Mouse (Mus musculus) testis, adult 2 months (tissue): Measurements from ENCODE around the gene Mitf. TPM values are rescaled to one million over a fixed set of nuclear protein-coding genes. Genes with fewer than 3 reads are reported as not detected.

Source experiments
- H3K27ac ChIP-seq: fragments of 200-500 bp; 2 replicates; pipeline ENCODE4 v1.5.1; 2012; ENCODE audit warnings: low read depth, low read length; ENCODE audit not compliant: control insufficient read depth, insufficient read depth
- H3K27me3 ChIP-seq: fragments of 200-500 bp; 2 replicates; pipeline ENCODE4 v1.6.1; 2012; ENCODE audit warnings: mild to moderate bottlenecking, low read length, moderate library complexity; ENCODE audit not compliant: control insufficient read depth, insufficient read depth
- H3K36me3 ChIP-seq: fragments of 200-500 bp; 2 replicates; pipeline ENCODE4 v1.6.1; 2012; ENCODE audit warnings: mild to moderate bottlenecking, low read length; ENCODE audit not compliant: control insufficient read depth, insufficient read depth
- H3K4me1 ChIP-seq: fragments of 200-500 bp; 2 replicates; pipeline ENCODE4 v1.6.1; 2012; ENCODE audit warnings: low read length; ENCODE audit not compliant: control insufficient read depth, insufficient read depth
- H3K4me3 ChIP-seq: fragments of 200-500 bp; 2 replicates; pipeline ENCODE4 v1.5.1; 2012; ENCODE audit warnings: low read depth, mild to moderate bottlenecking, low read length, moderate library complexity, mixed read lengths; ENCODE audit not compliant: control insufficient read depth
- CTCF ChIP-seq: fragments of 200-500 bp; IDR thresholded peaks from 2 replicates; pipeline ENCODE4 v1.5.1; 2012; ENCODE audit warnings: low read depth, mild to moderate bottlenecking, inconsistent platforms, low read length, moderate library complexity; ENCODE audit not compliant: control insufficient read depth, insufficient read depth, insufficient replicate concordance
- POLR2A ChIP-seq: fragments of 200-500 bp; IDR thresholded peaks from 2 replicates; pipeline ENCODE4 v1.6.1; 2012; ENCODE audit warnings: low read depth, mild to moderate bottlenecking, inconsistent platforms, low read length, moderate library complexity; ENCODE audit not compliant: control insufficient read depth
- polyA plus RNA-seq: library from polyadenylated mRNA; depleted of rRNA; stranded (reverse); fragments of >200 nt; gene quantifications from 2 replicates; pipeline ENCODE4 v1.2.3, GENCODE M21; 2012

Gene Mitf
- polyA plus RNA-seq, 1 experiment: 0.72 TPM

- no peaks in the 10 kb centered on the region for H3K4me1 ChIP-seq
- H3K27me3 ChIP-seq: no peaks in the 10 kb centered on the region
- no peak overlapping the region for H3K27ac ChIP-seq
- no peak for TF ChIP-seq CTCF
- no peak for TF ChIP-seq POLR2A
- no peak overlapping the region for H3K4me3 ChIP-seq
- no peaks in the 10 kb centered on the region for H3K36me3 ChIP-seq
Measured at GRCm38 (mm10) chr6:97924221-97924620, 117.4 kb downstream of the Mitf start.

GRCm38 (mm10) chr6:97929051-97929450 lies 122.2 kb downstream of the Mitf start:
- H3K4me1 ChIP-seq: no peaks in the 10 kb centered on the region
- H3K36me3 ChIP-seq: no peaks in the 10 kb centered on the region
- H3K4me3 ChIP-seq: no peak overlapping the region
- no peak for TF ChIP-seq POLR2A
- no peak for TF ChIP-seq CTCF
- H3K27me3 ChIP-seq: no peaks in the 10 kb centered on the region; the same call in 1 of the 2 replicates
- no peak overlapping the region for H3K27ac ChIP-seq

DNA sequence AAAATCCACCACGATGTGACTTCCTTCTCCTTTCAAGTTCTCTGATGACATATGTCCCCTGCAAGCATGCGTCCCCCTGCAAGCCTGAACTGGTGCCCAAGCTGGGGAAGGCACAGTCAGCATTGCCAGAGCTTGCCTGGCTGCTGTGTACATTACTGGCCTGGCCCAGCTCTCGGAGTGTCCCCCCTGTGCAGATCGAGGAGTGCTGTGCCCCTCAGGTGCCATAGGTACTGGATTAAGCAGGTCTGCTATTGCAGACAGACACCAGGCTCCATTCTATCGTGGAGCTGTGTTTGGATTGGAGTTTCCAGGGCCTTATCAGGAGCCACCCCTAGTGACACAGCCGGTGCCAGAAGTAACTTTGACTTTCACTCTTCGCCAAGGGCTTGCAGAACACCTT lies 122.6 kb downstream of the Mitf start:
- no peak overlapping the region for H3K4me3 ChIP-seq
- no peaks in the 10 kb centered on the region; the same call in 1 of the 2 replicates for H3K27me3 ChIP-seq
- no peaks in the 10 kb centered on the region for H3K36me3 ChIP-seq

GRCm38 (mm10) chr6:97937139-97937538 lies 130.3 kb downstream of the Mitf start:
- H3K36me3 ChIP-seq: no peaks in the 10 kb centered on the region
- no peak for TF ChIP-seq CTCF
- no peak for TF ChIP-seq POLR2A
- H3K4me3 ChIP-seq: no peak overlapping the region
- no peaks in the 10 kb centered on the region for H3K27me3 ChIP-seq
- no peak overlapping the region for H3K27ac ChIP-seq
- no peaks in the 10 kb centered on the region for H3K4me1 ChIP-seq

More for the DNA sequence above, 122.6 kb downstream of the Mitf start:
- Histone ChIP-seq H3K27ac (no peak overlapping the region), H3K4me1 (no peaks in the 10 kb centered on the region)
- TF ChIP-seq CTCF (no peak), POLR2A (no peak)

DNA sequence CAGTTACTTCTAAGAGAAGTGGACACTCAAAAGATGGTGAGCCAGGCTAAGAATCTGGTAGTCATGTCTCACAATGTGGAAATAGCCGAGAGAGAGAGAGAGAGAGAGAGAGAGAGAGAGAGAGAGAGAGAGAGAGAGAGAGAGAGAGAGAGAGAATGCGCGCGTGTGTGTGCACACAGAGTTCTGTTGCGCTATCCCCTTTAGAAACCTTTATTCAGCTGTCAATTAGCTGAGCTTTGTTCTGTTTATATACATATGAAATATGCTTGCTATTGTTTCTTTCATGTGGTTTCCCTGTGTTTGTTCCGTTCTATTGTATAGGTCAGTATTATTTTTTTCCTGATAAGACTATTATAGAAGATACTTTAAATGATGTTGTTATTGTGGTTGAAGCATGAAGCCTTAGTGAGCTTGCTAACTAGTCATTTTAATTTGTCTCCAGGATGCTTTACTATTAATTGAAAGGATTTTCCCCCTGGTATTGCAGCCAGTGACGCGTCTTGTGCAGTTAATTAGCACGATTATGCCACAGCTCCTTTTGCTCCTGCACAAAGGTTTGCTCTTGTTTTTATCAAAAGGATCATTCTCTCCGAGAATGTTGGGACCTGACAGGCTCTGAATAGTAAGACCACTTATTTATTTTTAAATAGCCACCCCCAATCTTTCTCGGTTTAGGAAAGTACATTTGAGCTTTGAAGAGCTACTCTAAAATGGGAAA lies 131.2 kb downstream of the Mitf start:
- H3K27ac ChIP-seq: no peak overlapping the region

GRCm38 (mm10) chr6:97940916-97941315 lies 134.1 kb downstream of the Mitf start:
- Histone ChIP-seq H3K4me3 (no peak overlapping the region), H3K36me3 (no peaks in the 10 kb centered on the region), H3K27me3 (no peaks in the 10 kb centered on the region), H3K27ac (no peak overlapping the region), H3K4me1 (no peaks in the 10 kb centered on the region)
- TF ChIP-seq POLR2A: no peak
- TF ChIP-seq CTCF: no peak

More for the DNA sequence above, 131.2 kb downstream of the Mitf start:
- Histone ChIP-seq H3K4me1 (no peaks in the 10 kb centered on the region), H3K36me3 (no peaks in the 10 kb centered on the region), H3K27me3 (no peaks in the 10 kb centered on the region), H3K4me3 (no peak overlapping the region)
- TF ChIP-seq POLR2A: no peak
- TF ChIP-seq CTCF: no peak

DNA sequence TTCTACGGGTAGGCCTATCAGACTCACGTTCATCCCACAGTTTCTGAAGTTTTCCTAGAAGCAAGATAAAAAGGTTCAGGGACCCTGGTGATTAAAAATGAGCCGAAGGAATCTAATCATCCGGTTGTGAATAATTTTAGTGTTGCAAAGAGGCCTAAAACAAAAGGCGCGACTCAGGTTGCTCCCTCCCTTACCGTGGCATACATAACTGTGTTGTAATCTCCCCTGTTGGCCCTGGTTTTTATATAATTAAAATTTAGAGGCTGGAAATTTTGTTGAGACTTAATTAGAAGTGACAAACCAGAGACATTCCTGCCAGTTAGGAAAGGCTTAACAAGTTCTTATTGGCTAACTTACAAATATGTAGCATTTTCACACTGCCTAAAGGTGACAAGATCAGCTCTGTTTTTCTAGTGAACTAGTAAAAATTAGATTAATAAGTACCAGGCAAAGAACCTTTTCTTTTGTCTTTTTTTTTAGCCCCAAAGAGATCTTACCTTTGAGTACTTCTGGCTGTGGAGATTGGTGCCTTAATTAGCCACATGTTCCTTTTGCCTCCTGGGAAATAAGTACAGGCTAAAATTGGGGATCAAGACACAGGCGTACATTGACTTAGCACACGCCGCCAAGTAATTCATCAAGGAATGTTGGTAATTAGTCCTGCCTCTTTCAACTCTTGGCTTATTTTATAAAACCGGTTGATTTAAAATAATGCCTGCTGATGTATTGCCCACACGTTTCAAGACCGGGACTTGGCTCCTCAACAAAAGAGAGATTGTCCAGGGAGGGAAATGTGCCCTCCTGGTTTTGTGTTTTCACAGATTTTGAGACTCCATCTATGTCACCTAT lies 143.4 kb downstream of the Mitf start:
- no peak overlapping the region for H3K27ac ChIP-seq

More for the DNA sequence above, 143.4 kb downstream of the Mitf start:
- Histone ChIP-seq H3K36me3 (no peaks in the 10 kb centered on the region), H3K4me3 (no peak overlapping the region), H3K4me1 (no peaks in the 10 kb centered on the region), H3K27me3 (no peaks in the 10 kb centered on the region)
- no peak for TF ChIP-seq POLR2A
- TF ChIP-seq CTCF: no peak
